Mouse (Mus musculus) ZHBTc4 (cell line): ENCODE measurements at regions not wholly inside any gene's neighbourhood (a gene's known extent, or its start where the extent isn't known, plus 50 kb on each side); places are given as distances from the start of the nearest gene placed in this dataset.
"Not testable (repeated sequence)": the region's sequence is repeated elsewhere in the genome, so short reads cannot be mapped to it uniquely, and the experiment has no call there.

Experiments
- DNase-seq: peaks from one replicate; pipeline ENCODE4 v3.0.0-alpha.2; 2011; ENCODE audit warnings: low read depth, low spot score

- peak; percentile 60 for DNase-seq
Observed at GRCm38 (mm10) chr13:85035903-85036302, 153.3 kb upstream of the Ccnh start.

- DNase-seq, result peak; percentile 49
Observed at GRCm38 (mm10) chr13:85036830-85037229, 152.4 kb upstream of the Ccnh start.

GRCm38 (mm10) chr13:85066585-85067550 lies 122.3 kb upstream of the Ccnh start:
- DNase-seq, result no peak

- no peak for DNase-seq
Observed at GRCm38 (mm10) chr13:85067551-85068283, 121.5 kb upstream of the Ccnh start.

- DNase-seq, result no peak
Observed at GRCm38 (mm10) chr13:85068403-85068802, 120.8 kb upstream of the Ccnh start.

GRCm38 (mm10) chr13:85083335-85083734 lies 105.9 kb upstream of the Ccnh start:
- DNase-seq, result no peak

- no peak for DNase-seq
Observed at GRCm38 (mm10) chr13:85083742-85084141, 105.5 kb upstream of the Ccnh start.

- DNase-seq, result no peak
Observed at GRCm38 (mm10) chr13:85096174-85096573, 93.0 kb upstream of the Ccnh start.

GRCm38 (mm10) chr13:85123309-85123708 lies 65.9 kb upstream of the Ccnh start:
- no peak for DNase-seq

GRCm38 (mm10) chr13:85126573-85127547 lies 62.3 kb upstream of the Ccnh start:
- not testable (repeated sequence) for DNase-seq

- peak; percentile 61 for DNase-seq
Observed at GRCm38 (mm10) chr13:85127548-85127925, 61.7 kb upstream of the Ccnh start.
